Mouse (Mus musculus) forebrain, embryonic 14.5 days (tissue): ENCODE results near the gene Atp8b3. TPM values are rescaled to one million over a fixed set of nuclear protein-coding genes. Genes with fewer than 3 reads are reported as not detected.

Experiments
- ATAC-seq: fragments of 200-750 bp; cut with Nextera tagmentation; 2 replicates; pipeline ENCODE4 v1.8.0; 2017; ENCODE audit warnings: mild to moderate bottlenecking, moderate library complexity
- DNase-seq: peaks from one replicate; pipeline ENCODE4 v3.0.0-alpha.2; 2015; ENCODE audit warnings: low spot score
- H3K27ac ChIP-seq: fragments of 300-500 bp; sonication (generic); 2 replicates; pipeline ENCODE4 v1.5.1; 2014; ENCODE audit warnings: low read depth, mild to moderate bottlenecking, control low read depth, low read length, moderate library complexity
- H3K27me3 ChIP-seq: fragments of 300-500 bp; sonication (generic); replicated peaks from 2 replicates; pipeline ENCODE4 v1.6.1; 2014; ENCODE audit warnings: low read length, control low read depth, mixed read lengths; ENCODE audit not compliant: control insufficient read depth, insufficient read depth
- H3K36me3 ChIP-seq: fragments of 300-500 bp; sonication (generic); 2 replicates; pipeline ENCODE4 v1.6.1; 2014; ENCODE audit warnings: low read length, control low read depth; ENCODE audit not compliant: control insufficient read depth, insufficient read depth
- H3K4me1 ChIP-seq: fragments of 300-500 bp; sonication (generic); 2 replicates; pipeline ENCODE4 v1.6.1; 2014; ENCODE audit warnings: antibody characterized with exemption, low read length, control low read depth; ENCODE audit not compliant: control insufficient read depth, insufficient read depth
- H3K4me2 ChIP-seq: fragments of 300-500 bp; sonication (generic); 2 replicates; pipeline ENCODE4 v1.6.1; 2014; ENCODE audit warnings: mild to moderate bottlenecking, control low read depth, low read length
- H3K4me3 ChIP-seq: fragments of 300-500 bp; sonication (generic); 2 replicates; pipeline ENCODE4 v1.5.1; 2014; ENCODE audit warnings: low read depth, low read length, control low read depth
- H3K9ac ChIP-seq: fragments of 300-500 bp; sonication (generic); 2 replicates; pipeline ENCODE4 v1.6.1; 2014; ENCODE audit warnings: mild to moderate bottlenecking, low read length, control low read depth, moderate library complexity
- H3K9me3 ChIP-seq: fragments of 300-500 bp; sonication (generic); replicated peaks from 2 replicates; pipeline ENCODE4 v1.6.1; 2016; ENCODE audit warnings: low read length, control low read depth, mixed read lengths; ENCODE audit not compliant: control insufficient read depth
- WGBS: fragments of 180-500 bp; shearing (Covaris S2); extraction: QIAGEN DNeasy Blood & Tissue Kit; methylation state at CpG from one replicate; pipeline ENCODE4 v1.1.7; 2014; 5-methylcytosine and 5-hydroxymethylcytosine counted together
- polyA plus RNA-seq: library from polyadenylated mRNA; unstranded; fragments of >200 nt; fragmentation: Nextera tagmentation; extraction: Ambion mirVana; gene quantifications from 2 replicates; pipeline ENCODE4 v1.2.1, GENCODE M21; 2014

Gene Atp8b3
- polyA plus RNA-seq, 1 experiment from 2014 or later, result 0.33 TPM

DNA sequence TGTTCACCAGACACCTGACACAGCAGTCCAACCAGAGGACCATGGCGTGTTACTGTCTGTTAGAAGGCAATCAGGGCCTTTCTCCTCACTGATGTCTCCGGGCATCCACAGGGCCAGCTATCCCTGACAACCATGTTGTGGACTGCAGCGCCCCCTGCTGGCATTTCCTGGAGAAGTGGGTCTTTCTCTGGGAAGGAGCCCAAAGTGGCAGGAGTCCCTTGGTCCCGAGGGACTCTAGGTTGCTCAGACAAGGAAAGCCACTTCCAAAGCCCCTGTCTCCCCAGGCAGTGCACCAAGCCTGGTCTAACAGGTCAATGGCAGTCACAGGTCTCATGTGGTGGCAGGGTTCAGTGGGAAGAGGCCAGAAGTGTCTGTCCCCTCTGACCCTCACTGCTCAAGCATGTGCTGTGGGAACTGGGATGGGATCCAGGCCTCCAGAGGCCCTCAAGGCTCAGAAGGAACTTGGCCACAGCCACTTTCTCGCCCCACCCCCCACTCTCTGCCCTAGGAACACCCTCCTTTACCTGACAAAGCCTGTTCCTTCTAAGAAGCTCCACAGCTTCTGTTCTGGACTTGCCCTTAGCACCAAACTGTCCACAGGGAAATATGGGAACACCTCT, 18.5 kb upstream of the Atp8b3 start:
- Histone ChIP-seq H3K9ac (no peak overlapping the region), H3K4me3 (no peak overlapping the region)
- WGBS, result 26% methylated on average over 5 of the region's 5 CpGs

DNA sequence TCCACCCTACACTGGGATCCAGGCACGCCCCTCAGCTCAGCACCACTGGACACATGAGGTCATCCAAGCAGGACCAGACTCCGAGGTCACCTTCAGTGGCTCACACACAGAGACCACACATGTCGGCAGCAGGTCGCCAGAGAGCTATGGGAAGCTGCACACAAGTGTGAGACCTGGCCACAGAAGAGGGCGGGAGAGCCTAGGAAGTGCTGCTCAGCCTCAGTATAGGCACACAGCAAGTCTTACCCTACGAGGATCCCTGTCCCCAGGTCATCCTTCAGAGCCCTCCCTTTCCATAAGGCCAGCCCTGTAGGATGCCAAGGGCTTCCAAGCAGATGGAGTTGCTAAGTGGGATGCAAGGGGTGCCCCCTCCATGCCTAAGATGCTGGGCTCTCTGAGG, 15.1 kb upstream of the Atp8b3 start:
- Histone ChIP-seq H3K4me2 (no peak overlapping the region), H3K36me3 (peaks cover 15% of the 10 kb centered on the region), H3K9me3 (no peaks in the 10 kb centered on the region), H3K27ac (no peak overlapping the region), H3K9ac (no peak overlapping the region), H3K4me1 (no peaks in the 10 kb centered on the region), H3K4me3 (no peak overlapping the region), H3K27me3 (no peaks in the 10 kb centered on the region)
- ATAC-seq, result no peak
- 90% methylated on average over 6 of the region's 6 CpGs for WGBS
- DNase-seq, result no peak

More for the DNA sequence above, 18.5 kb upstream of the Atp8b3 start:
- H3K27ac ChIP-seq, result no peak overlapping the region
- H3K36me3 ChIP-seq, result no peaks in the 10 kb centered on the region
- peak; percentile 71 for DNase-seq
- H3K27me3 ChIP-seq, result no peaks in the 10 kb centered on the region
- no peaks in the 10 kb centered on the region for H3K9me3 ChIP-seq
- no peak overlapping the region for H3K4me2 ChIP-seq
- H3K4me1 ChIP-seq, result peaks cover 13% of the 10 kb centered on the region
- ATAC-seq, result no peak

DNA sequence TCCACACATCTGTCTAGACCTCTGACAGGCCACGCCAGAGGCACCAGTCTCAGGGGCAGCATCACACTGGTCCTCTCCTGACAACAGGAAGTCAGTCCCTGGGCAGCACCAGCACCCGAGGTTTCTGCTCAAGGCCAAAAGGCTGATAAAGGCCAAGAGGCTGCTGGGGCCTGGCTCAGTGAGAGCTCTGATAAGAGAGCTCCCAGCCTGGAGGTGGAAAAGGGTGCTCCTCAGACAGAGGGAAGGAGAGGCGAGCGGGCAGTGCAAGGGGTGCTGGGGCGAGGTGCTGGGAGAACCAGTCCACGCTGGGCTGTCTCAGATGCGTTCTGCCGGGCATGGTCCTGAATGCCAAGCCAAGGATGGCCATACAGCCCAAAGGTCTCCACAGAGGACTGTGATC, 14.7 kb upstream of the Atp8b3 start:
- Histone ChIP-seq H3K27me3 (no peaks in the 10 kb centered on the region), H3K4me1 (no peaks in the 10 kb centered on the region), H3K4me3 (no peak overlapping the region), H3K36me3 (peaks cover 18% of the 10 kb centered on the region), H3K4me2 (no peak overlapping the region), H3K27ac (no peak overlapping the region), H3K9me3 (no peaks in the 10 kb centered on the region), H3K9ac (no peak overlapping the region)
- DNase-seq (no peak), ATAC-seq (no peak)
- 87% methylated on average over 8 of the region's 8 CpGs for WGBS

DNA sequence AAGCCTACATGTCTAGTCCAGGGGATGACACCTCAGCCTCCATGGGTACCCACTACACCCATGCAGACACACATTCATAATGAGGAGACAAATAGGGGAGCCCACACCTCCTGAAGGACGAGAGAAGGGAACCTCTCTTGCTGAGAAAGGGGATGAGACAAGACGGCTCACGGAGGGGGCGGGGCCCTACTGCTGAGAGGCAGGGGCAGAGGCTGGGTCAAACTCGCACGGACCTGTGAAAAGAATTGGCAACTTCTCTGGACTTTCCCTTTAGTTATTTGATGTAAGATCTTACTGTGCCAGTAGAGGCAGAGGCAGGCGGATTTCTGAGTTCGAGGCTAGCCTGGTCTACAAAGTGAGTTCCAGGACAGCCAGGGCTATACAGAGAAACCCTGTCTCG, 13.4 kb upstream of the Atp8b3 start:
- Histone ChIP-seq H3K9me3 (no peaks in the 10 kb centered on the region), H3K4me1 (no peaks in the 10 kb centered on the region), H3K4me3 (no peak overlapping the region), H3K9ac (no peak overlapping the region), H3K27ac (no peak overlapping the region), H3K4me2 (no peak overlapping the region), H3K27me3 (no peaks in the 10 kb centered on the region), H3K36me3 (peaks cover 30% of the 10 kb centered on the region)
- WGBS, result 66% methylated on average over 9 of the region's 9 CpGs
- ATAC-seq, result no peak
- no peak for DNase-seq

DNA sequence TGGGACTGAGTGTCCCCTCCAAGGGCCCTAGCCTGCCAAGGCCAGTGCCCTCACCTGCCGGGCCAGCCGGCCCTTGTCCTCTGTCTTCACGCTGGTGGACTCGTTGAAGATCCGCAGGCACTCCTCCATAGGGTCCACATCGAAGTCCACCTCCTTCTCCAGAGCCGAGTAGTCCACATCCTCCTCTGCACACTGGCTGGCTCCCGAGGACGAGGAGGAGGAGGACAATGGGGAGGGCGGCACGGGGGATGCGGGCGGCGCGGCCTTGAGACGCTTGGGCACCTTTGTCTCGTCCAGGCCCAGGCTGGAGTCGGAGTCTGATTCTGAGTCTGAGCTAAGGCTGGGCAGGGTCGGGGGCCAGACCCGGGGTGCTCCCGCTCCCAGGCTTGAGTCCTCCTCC, 10.4 kb upstream of the Atp8b3 start:
- H3K9me3 ChIP-seq, result no peaks in the 10 kb centered on the region
- 87% methylated on average over 21 of the region's 21 CpGs for WGBS
- H3K9ac ChIP-seq, result no peak overlapping the region
- no peak overlapping the region for H3K4me2 ChIP-seq
- DNase-seq, result no peak
- no peak overlapping the region for H3K4me3 ChIP-seq
- no peak for ATAC-seq
- H3K27ac ChIP-seq, result no peak overlapping the region
- peaks cover 61% of the 10 kb centered on the region for H3K36me3 ChIP-seq
- H3K4me1 ChIP-seq, result no peaks in the 10 kb centered on the region
- H3K27me3 ChIP-seq, result no peaks in the 10 kb centered on the region

DNA sequence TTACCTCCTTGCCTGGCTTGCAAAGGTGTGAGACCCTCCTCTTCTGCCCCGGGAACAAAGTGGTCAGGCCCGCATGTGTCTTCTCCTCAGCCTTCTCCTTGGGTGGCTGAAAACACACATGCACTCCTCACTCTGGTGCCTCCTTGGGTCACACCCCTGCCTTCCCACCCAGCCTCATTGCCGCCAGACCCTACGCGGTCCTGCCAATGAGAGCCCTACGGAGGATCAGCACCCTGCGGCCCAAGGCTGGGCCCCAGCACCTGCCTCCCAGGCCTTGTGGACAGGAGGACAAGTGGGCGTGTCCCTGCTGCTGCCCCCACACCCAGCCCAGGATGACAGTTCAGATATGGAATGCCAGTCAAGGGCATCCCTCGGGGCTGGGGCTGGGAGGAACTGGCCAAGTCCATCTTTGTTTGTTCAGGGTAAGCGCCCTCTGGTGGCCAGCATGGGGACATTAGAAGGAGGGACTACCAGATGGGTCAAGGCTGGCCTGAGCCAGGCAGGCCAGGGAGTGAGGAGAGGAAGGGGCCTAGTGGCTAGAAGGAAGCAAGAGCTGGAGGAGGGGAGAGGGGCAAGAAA, 9.6 kb upstream of the Atp8b3 start:
- peak; percentile 68 for DNase-seq
- H3K27me3 ChIP-seq, result no peaks in the 10 kb centered on the region
- H3K4me1 ChIP-seq, result no peaks in the 10 kb centered on the region
- 74% methylated on average over 10 of the region's 10 CpGs for WGBS
- H3K9ac ChIP-seq, result no peak overlapping the region
- H3K27ac ChIP-seq, result no peak overlapping the region
- H3K4me2 ChIP-seq, result no peak overlapping the region
- H3K9me3 ChIP-seq, result no peaks in the 10 kb centered on the region
- H3K36me3 ChIP-seq, result peaks cover 69% of the 10 kb centered on the region
- peak; percentile 78 for ATAC-seq
- no peak overlapping the region for H3K4me3 ChIP-seq

DNA sequence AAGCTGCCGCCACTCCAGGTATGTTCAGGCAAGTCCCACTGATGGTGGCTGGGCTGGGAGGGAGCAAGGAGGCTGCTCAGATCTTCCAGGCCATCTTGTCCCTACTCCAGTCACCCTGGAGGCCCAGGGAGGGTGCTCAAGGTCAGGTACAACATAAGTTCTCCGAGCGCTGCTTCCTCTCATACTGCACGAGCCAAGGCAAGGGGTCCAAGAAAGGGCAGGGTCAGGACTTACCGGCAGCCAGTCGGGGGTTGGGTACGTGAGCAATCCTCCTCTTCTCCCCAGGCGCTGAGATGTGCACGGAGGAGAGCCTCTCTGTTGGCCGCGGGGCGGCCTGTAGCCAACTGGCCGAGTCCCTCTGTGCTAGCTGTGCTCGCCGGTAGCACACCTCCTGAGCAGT, 8.6 kb upstream of the Atp8b3 start:
- no peak for ATAC-seq
- Histone ChIP-seq H3K9me3 (no peaks in the 10 kb centered on the region), H3K4me3 (no peak overlapping the region), H3K36me3 (peaks cover 79% of the 10 kb centered on the region), H3K27me3 (no peaks in the 10 kb centered on the region), H3K4me1 (no peaks in the 10 kb centered on the region), H3K9ac (no peak overlapping the region), H3K27ac (no peak overlapping the region), H3K4me2 (no peak overlapping the region)
- WGBS, result 88% methylated on average over 14 of the region's 15 CpGs
- no peak for DNase-seq

DNA sequence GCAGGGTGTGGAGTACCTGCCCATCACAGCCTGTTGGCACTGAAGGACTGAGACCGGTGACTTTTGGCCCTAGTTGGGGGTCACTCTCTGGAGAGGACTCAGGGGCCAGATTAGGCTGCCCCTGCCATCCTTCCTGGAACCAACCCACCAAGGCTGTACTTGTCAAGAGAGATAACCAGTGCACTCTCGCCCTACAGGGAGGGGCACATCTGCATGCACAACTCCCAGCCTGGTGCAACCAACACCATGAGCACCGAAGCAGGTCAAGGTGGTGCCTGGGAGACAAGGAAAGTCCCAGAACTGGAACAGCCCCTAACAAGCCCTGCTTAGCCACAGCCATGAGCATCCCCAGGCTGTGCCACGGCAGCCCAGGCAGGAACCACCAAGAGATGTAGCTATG, 8.0 kb upstream of the Atp8b3 start:
- H3K36me3 ChIP-seq, result peaks cover 85% of the 10 kb centered on the region
- 95% methylated on average over 4 of the region's 4 CpGs for WGBS
- H3K4me3 ChIP-seq, result no peak overlapping the region
- no peak overlapping the region for H3K9ac ChIP-seq
- no peak overlapping the region for H3K4me2 ChIP-seq
- H3K27ac ChIP-seq, result no peak overlapping the region
- no peaks in the 10 kb centered on the region for H3K27me3 ChIP-seq
- no peak for DNase-seq
- ATAC-seq, result no peak
- H3K9me3 ChIP-seq, result no peaks in the 10 kb centered on the region
- H3K4me1 ChIP-seq, result no peaks in the 10 kb centered on the region

DNA sequence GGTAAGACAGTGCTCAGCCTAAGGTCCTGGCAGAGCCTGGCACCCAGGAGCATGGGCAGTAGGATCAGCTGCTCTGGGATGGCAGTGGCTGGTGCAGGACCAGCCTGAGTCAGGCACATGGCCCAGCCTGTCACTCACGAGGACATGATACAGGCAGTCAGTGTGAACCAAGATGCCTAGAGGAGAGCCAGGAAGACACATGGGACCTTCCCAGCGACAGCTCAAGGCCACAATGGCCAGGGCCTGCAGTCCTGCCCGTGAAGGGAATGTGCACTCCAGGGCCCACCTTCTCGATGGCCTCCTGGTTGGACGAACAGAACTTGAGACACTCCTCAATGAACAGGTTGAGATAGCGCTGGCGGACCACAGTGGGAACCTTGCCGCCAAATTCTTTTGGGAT, 6.7 kb upstream of the Atp8b3 start:
- WGBS, result 85% methylated on average over 8 of the region's 8 CpGs
- no peak for DNase-seq

More for the DNA sequence above, 6.7 kb upstream of the Atp8b3 start:
- Histone ChIP-seq H3K4me3 (no peak overlapping the region), H3K27ac (no peak overlapping the region), H3K4me2 (no peak overlapping the region), H3K27me3 (no peaks in the 10 kb centered on the region), H3K9ac (no peak overlapping the region), H3K36me3 (peaks cover 95% of the 10 kb centered on the region), H3K9me3 (no peaks in the 10 kb centered on the region), H3K4me1 (no peaks in the 10 kb centered on the region)
- no peak for ATAC-seq
